Mouse (Mus musculus): ENCODE results near the gene Gm5725. TPM values are rescaled to one million over a fixed set of nuclear protein-coding genes. Genes with fewer than 3 reads are reported as not detected.
"Not testable (repeated sequence)": the region's sequence is repeated elsewhere in the genome, so short reads cannot be mapped to it uniquely, and the experiment has no call there.

Gene Gm5725
- not detected for total RNA-seq (2021)

DNA sequence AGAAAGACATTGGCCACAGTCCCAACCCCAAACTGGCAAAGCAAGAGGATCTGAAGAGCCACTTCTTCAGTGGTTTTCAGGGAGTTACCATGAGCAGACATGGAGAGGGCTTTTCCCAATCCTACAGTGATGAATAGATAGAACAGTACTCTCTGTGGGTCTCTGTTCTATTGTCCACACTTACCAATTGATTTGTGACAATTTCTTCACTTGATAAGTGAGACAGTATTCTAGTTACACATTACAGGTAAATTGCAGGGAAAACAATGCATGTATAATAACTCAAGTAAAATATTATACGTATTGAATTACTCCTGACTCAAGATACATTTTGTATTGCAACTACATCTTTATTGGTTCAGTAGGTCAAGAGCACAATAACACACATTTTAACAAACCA lies at the start of gene Gm5725:
TSS of gene Gm5725 (minus strand) at position 101 of the 400 bp plus-strand sequence.
- not testable (repeated sequence) for DNase-seq

- DNase-seq: not testable (repeated sequence)
Measured at GRCm38 (mm10) chr7:21832051-21832450, 12.0 kb downstream of the Gm5725 start, which contains the start of gene Vmn1r135. Gene Vmn1r135, plus strand, starts transcription at chr7:21832351.

GRCm38 (mm10) chr7:21796628-21797027 lies 47.4 kb downstream of the Gm5725 start, which contains the start of gene Gm4177:
Gene Gm4177, minus strand, starts transcription at chr7:21796728.
- not testable (repeated sequence) for DNase-seq

Other genes starting within 250 kb of the Gm5725 start
- not detected for gene Vmn1r132, start 230.2 kb downstream of the Gm5725 start, total RNA-seq (2021)
- gene Gm4175, start 82.8 kb downstream of the Gm5725 start, total RNA-seq (2021): not detected
- not detected for gene Gm4177, start 47.5 kb downstream of the Gm5725 start, total RNA-seq (2021)
- not detected for gene Vmn1r135, start 11.9 kb downstream of the Gm5725 start, total RNA-seq (2021)
- gene Gm5891, start 77.0 kb upstream of the Gm5725 start, total RNA-seq (2021): not detected
- gene Vmn1r137, start 150.3 kb upstream of the Gm5725 start, total RNA-seq (2021): not detected
- not detected for gene Vmn1r138, start 184.6 kb upstream of the Gm5725 start, total RNA-seq (2021)
- not detected for gene Gm6176, start 212.0 kb upstream of the Gm5725 start, total RNA-seq (2021)
- gene Vmn1r139, start 224.8 kb upstream of the Gm5725 start, total RNA-seq (2021): not detected

All from layer of hippocampus, postnatal 36 days (tissue).